Mouse (Mus musculus): ENCODE results near the gene Ackr1.

GRCm38 (mm10) chr1:173323839-173324585 lies 9.5 kb downstream of the Ackr1 start:
- no peak for TF ChIP-seq POLR2A (IDR thresholded peaks at IDR 0.05; ENCODE audit: borderline replicate concordance, insufficient read depth, low read length)
- TF ChIP-seq CTCF (IDR thresholded peaks at IDR 0.05; ENCODE audit: borderline replicate concordance, insufficient read depth, low read depth, low read length), result peak; percentile 86
